Mouse (Mus musculus) fibroblast of lung, adult 2 months (primary cell): ENCODE data around the gene Frmd8.

Experiments
- DNase-seq: peaks from one replicate; pipeline ENCODE4 v3.0.0-alpha.2; 2011; ENCODE audit warnings: low read depth

Frmd8 gene

DNA sequence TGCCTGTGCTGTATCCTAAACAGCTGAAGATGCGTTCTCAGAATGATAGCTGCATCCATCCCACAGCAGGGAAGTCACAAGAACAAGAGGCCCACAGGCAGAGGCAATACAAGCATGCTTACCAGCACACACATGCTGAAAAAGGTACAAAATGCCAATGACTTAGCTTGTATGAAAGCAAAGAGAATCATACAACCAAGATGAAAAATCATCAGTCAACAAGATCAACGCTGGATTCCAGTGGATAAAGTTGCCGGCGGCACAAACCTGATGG, 36.2 kb downstream of the Frmd8 start:
- no peak for DNase-seq

DNA sequence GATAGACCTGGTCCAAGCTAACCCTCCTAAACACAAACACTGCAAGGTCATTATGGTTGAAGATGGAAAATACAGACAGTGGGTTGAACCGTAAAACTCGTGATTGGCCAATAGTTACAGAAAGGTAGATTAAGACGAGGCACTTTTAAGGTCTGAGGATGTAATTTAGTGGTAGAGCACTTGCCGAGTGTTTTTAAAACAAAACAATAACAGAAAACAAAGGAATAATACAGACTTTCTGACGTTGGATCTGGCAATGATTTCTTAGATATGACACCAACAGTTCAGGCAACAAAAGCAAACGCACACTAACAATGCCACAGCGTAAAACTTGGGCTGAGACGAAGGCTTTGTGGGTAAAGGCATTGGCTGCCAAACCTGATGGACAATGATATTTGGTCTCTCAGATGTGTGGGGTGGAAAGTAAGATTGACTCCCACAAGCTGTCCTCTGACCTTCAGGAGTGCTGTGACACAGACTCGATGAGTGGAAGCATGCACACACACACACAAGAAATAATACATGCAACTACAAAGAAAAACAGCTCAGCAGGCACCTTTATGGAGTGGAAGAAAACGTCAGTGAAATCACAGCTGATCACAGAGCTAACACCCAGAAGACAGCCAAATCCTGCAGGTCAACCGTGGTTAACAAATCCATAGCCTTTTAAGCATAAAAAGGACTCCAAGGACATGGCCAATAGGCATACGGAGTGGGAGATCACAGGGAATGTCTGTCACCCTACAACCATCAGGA, 36.8 kb downstream of the Frmd8 start:
- no peak for DNase-seq

DNA sequence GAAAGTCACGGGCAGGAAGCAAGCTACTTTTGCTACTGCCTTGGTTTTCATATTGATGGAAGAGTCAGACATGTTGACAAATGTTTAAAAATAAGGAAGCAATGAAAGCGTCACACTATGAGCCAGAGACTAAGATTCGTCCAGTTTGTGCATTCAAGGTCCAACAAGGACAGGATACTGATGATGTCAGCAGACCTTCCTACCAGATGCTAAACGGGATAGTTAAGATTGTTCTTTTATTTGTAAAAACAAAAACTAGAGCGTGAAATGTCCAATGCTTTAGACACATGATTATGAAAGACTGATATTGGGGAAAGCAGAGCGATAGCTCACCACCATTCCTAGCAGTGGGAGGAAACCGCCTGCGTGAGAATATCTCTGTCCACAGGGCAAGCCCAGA, 37.5 kb downstream of the Frmd8 start:
- no peak for DNase-seq

DNA sequence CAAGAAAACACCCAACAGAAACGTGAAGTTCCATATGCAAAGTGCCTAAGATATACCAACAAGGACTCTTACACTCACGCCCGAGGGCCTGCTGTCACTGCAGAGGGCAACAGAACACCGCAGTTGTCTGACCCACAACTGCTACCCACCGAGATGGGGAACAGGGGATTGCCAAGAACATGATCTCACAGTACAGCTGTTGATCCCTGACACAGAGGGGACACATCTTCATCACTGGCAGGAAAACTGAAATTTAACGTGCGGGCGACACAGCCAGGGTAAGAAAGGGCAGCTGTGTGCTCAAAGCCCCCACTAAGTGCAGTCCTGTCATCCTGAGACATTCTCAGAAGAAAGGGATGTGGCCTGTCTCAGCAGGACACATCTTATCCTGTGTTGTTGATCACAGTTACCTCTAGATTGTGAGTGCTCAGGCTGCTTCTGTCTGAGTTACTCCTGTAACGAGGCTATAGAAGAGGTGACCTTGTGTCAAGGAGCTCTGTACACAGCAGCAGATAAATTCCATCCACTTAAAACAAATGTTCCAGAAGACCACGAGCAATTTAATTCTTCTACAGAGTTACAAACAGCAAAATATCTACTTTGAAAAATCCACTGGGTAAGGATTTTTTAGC, 38.0 kb downstream of the Frmd8 start:
- no peak for DNase-seq

DNA sequence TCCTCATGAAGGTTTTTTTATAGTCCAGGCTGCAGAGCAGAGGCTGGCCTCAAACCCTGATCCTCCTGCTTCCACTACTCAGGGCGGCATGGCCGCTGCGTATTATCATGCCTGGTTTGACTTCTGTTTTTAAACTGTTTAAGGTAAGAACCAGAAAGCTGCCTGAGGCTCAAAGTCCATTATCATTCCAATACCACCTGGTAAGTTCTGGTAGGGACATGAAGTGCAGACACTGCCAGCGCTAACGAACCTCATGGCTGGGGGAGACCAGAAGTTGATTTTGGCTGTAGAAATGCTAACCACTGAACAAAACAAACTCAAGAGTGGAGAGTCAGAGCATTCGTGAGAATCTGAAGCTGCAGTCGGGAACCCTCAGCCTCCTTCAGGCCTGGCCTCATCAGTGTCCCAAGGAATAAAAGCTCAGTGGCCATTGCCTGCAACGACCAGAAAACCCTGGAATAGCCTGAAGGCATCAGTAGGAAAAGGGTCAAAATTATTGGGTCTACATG, 39.1 kb downstream of the Frmd8 start:
- no peak for DNase-seq

DNA sequence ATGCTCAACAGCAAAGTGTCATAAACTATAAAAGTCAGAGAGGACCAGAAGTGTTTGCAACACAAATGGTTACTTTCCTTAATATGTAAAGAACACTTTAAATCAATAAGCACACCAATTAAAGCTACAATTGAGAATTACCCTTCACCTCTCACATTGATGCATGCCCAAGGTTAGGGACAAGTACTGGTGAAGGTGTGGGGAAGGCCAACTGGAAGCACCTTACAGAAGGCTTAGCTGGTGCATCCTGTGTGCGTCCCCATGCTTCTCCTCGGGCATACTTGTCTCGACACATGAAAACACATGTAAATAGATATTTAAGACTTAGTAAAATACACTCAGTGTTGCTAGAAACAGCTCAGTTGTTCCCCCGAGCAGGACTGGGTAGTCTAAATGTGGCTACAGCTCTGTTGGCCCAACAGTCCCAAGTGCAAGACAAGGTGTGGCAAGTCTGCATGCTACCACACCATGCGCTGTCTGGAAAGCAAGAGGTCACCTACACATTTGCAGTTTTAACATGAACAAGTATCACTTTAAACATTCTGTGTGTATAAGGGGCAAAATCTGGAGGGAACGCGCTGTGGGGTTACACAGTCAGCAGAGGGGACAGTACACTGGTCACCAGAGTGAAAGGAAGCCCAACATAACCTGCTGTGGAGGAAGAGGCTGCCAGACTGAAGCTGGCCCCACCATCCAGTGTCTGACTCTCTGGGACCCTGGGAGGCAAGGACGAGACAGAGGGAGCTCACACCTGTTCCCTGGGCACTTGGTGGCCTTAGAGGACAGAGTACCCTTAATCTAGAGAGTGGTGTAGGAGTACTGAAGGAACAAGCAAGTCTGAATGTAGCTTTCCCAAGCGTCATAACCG, 39.8 kb downstream of the Frmd8 start:
- no peak for DNase-seq

DNA sequence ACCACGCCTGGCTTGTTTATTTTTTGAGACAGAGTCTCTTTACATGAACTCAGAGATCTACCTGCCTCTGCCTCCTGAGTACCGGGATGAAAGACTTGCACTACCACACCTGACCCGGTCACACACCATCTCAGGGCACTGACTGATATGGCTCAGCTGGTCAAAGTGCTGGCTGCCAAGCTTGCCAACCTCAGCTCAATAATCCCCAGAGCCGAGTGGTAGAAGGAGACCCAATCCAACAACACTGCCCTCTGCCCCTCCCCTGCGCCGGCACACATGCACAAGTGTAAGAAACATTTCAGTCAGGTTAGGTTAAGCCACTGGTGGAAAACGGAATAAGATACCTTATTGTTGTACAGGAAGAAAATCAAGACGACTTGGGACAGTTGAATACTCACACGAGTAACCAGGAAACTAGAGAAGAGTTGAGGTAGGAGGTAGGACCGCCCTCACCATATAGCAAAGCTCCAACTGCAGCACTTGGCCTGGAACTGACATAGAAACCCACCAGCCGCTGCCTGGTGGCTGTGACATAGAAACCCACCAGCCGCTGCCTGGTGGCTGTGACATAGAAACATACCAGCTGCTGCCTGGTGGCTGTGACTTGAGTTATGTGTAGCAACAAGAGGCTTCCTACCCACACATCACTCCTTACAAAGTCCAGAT, 40.7 kb downstream of the Frmd8 start:
- DNase-seq, result no peak

DNA sequence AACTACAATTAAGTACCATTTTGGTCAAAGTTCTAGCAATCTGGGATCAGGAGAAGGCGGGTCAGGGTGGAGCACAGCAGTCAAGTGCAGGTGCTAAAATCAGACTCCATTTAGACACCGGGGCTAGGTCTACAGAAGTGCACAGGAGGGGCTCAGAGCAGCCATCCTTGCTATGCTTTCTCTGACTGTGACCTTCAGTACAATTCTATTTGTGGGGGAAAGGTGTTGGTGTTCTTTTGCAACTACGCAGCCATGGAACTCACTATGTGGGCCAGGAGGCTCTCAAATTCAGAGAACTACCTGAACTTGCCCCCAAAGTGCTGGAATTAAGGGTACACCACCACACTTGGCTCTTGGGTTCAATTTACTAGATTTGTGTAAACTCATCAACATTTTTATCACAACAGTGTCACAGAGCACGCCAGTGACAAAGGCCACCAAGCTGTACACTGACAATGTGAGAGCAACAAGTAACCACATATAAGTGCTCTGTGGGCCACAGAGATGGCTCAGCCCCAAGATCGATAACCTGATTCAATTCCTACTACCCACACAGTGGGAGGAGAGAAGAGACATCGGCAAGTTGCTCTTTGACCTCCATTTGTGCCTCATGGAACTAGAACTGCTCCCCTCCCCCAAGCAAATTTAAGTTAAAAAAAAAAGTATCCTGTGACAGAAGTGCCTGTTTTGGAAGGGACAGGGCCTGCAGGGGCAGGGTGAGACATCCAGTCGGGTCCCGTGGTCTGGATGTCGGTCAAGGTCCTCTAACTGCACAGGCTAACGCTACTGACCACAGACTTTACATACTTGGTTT, 41.6 kb downstream of the Frmd8 start:
- no peak for DNase-seq

DNA sequence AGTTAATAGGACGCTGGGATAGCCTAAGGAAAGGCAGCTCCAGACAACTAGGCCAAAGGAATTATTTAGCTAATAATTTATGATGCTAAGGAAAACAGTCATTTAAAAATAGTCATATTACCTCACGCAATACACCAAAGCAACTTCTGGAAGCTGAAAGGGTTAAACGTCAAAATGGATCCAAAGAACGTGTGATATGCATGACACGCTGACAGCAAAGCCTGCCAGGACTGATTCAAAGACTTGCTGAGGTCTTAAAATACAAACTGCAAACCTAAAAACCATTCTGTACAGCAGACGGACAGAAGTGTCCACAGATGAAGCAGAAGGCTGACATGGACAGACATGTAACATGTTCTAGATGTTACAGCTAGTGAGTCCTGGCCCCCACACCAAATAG, 42.7 kb downstream of the Frmd8 start:
- DNase-seq, result no peak

DNA sequence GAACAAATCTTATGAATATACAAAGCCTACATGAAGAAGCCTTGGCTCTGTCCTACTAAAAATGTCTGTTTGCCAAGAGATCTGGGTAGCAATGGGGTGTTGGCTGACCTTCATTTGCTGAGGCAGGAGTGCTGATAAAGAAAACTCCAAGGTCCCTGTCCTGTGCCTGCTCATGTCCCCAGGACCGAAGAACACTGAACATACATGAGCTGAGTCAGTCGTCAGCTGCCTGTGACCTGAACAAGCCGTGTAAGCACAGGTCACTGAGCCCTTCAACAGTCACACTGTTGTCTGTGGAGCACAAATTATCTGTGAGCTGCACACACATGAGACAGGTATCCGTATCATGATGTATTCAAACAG, 43.1 kb downstream of the Frmd8 start:
- DNase-seq, result no peak

DNA sequence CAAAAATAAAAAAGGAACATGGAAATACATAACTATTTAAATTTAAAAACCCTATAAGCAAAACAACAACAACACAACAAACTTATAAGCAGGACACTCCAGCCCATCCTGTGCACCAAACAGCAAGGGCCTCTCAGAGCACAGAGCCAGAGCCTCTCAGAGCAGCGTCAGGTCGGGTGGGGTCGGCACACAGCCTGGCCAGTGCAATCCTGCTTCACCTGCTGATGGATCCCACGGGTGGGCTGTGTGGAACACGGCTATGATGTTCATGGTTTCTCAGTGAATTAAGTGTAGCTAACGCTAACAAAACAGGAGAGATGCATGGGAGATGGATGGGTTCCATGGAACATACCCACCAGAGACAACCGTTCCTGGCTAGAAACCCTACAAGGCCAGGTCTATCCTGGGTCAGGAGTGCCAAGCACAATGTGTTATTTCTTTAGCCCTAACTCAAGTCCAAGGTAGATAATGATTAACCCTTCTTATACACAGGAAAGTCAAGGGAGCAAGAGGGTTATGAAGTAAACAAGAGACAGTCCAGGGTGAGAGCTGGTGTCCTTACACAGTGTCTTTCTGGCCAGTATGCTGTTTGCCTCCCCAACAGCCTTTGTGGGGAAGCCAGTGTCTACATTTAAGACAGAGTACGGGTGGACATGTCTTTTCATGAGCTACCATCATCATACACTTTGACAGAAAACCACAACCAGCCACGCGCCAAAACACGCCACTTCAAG, 43.7 kb downstream of the Frmd8 start:
- no peak for DNase-seq

DNA sequence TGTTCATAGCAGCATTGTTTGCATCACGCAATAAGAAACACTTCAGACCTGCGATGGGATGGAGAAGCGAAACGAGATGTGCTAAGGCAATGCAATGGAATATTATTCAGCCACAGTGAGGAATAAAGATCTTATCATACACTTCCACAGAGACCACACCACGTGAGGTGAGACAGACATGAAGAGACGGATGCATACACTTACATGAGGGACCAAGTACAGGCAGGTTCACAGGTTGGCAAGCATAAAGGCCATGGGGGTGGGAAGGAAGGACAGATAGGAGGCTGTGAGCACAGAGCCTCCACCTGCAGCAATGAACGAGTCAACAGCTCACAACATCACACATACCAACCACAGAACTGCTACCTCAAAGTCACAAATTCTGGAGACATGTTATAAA, 44.3 kb downstream of the Frmd8 start:
- no peak for DNase-seq

DNA sequence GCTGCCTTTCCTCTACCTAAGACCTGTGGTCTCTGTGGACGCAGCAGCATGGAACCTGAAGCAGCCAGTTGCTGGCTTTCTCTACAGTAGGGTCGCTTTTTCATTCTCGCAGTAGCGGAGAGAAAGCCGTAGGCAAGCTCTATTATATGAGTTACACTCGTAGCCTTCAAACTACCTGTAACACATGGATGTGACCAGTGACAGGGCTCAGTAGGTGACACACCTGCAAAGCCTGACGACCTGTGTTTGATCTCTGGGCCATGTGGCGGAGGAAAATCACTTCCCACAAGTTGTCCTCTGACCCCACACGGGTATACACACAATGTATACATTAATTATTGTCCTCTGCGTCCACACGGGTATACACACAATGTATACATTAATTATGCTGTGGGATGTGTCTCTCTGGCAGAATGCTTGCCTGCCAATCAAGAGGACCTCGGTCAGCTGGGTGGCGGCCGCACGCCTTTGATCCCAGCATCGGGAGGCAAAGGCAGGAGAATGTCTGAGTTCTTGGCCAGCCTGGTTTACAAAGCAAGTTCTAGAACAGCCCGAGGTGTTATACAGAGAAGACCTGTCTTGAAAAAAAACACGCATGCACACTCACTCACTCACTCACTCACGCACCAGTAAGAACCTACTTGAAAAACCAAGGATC, 45.0 kb downstream of the Frmd8 start:
- no peak for DNase-seq

DNA sequence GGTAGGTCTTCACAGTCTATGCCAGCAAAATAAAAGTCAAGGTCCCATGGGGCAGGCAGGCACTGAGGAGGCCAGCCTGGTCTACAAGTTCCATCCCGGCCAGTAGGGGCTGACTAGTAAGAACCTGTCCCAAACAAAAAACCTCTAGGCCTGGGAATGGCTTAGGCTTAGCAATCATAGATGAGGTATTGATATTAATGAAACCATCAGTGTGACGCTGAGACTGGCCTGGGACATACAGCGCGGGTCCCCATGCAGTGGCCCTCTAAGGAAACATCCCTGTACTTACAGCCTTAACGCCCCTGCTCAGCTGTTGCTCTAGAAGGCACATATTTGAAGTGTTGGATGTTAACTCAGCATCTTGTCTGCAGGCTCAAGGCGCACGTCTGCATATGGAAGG, 46.2 kb downstream of the Frmd8 start:
- no peak for DNase-seq

DNA sequence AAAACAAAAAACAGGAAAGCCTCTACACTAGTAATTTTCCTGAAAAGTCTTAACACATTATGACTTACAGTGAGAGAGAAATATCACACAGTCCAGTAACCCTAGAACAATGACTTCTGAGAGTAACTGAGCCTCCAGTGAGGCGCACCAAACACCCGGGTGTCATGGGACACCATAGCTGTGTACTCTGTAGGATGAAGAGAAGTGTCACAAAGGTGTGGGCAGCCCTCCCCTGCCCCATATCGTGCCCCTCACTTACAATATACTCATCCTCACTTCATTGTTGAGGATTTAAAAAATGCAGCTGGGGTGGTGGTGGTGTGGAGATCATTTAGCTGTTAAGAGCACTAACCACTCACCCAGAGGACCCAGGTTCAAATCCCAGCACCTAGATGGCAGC, 46.9 kb downstream of the Frmd8 start:
- no peak for DNase-seq

DNA sequence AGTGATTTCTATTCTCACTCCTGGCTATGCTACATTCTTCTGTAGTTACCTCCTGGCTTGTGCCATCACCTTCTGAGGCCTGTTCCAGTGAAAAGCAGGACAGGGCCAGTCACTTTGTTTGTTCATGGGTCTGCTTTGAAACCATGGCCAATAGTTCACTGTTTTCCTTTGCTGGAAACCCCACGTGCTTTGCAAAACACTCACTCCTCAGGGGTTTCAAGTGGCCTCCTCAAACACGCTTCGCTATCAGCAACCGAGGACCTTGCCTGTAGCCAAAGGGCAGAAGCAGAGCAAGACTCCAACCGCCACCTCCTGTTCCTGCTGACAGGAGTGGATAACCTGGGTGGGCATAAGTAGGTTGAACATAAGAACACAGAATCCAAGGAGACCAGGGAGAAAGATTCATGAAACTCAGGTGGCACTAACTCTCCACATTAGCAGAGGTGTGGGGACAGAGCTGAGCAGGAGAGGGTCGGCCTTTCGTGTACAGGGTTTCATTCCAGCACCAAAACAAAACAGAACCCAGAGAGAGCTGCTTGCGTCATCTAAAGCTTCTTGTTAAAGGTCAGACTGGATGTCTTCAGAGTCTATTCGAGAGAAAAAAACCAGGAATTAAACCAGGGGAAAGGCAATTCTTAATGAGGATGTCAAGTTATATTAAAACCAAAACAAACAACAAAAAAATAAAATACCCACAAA, 47.5 kb downstream of the Frmd8 start:
- no peak for DNase-seq

DNA sequence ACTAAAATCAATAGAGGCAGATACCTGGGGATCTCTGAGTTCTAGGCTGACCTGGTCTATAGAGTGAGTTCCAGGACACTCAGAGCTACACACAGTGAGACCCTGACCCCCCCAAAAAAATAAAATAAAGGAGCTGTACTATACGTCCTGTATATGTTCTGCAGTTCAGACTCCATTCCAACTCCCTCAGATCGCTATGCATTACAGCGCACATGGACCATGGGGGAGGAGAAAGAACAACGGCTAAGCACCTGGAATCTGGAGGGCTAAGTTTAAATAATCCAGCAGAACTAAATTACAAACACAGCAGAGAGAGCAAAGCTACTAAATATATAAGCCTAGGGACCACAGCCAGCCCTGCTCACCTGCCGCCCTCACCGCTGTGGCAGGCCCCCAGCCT, 48.0 kb downstream of the Frmd8 start:
- no peak for DNase-seq

DNA sequence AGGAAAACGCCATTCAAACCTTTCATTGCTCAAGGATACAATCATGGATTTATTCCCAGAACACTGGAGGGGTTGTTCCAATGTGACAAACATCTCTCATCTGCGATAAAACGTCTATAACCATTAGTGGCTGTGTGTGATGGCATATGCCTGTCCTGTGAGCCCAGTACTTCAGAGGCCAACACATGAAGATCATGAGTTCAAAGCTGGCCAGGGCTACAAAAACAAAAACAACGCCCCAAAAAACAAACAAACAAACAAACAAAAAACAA, 48.4 kb downstream of the Frmd8 start:
- no peak for DNase-seq

DNA sequence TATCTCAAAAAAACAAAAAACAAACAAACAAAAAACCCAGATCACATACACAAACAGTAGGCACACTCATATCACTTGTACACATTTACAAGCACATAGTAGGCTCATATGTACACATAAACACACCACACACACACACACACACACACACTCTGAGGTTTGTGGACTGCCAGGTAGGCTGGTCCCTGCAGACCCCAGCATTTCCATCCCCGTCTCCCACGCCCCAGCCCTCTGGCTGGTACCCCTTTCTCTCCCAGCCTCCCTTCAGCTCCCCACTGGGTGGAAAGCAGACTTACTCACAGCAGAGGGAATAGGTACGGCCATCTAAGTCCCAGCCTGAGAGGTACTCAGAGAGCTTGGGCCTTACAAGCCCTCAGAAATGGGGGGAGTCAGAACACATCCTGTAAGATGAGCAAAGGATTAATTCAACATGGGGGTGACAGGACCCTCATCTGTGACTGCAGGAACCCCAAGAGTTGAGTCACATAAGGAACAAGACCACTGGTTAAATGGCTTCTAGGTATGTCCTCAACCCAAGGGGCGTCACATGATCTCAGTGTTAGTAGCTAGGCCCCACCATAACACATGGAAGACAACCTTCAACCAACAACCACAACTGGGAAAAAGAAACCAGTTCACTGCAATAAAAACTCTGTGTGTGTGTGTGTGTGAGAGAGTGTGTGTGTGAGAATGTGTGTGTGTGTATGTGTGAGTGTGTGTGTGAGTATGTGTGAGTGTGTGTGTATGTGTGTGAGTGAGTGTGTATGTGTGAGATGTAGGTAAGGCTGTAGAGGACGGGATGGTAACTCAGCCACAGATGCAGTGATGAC, 49.0 kb downstream of the Frmd8 start:
- DNase-seq, result no peak
